Mouse (Mus musculus): Measurements from ENCODE around the gene Utrn. TPM values are rescaled to one million over a fixed set of nuclear protein-coding genes. Genes with fewer than 3 reads are reported as not detected.

Gene Utrn
- polyA plus RNA-seq, 1 experiment: 31.4 TPM

DNA sequence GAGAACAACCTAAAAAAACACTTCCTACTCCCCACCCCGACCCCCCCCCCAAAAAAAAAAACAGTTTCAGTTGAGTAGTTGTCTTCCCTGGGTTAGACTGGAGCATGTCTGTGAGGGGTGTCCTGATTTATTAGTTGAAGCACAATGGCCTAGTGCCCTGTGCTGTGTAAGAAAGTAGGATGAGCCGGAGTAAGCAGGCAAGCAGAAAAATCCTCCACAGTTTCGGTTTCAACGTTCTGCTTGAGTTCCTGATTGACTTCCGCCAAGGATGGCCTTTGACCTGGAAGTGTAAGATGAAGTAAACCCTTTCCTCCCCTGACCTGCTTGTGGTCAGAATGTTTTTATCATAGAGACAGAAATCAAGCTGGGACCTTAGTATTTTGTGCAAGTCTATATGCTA, 277.2 kb downstream of the Utrn start:
- TF ChIP-seq POLR2A (IDR thresholded peaks at IDR 0.05; ENCODE audit: borderline replicate concordance, control insufficient read depth, low read depth, low read length) (no peak), CTCF (IDR thresholded peaks at IDR 0.05; ENCODE audit: control insufficient read depth, insufficient read depth, low read length) (no peak)
- H3K4me3 ChIP-seq (replicated peaks; ENCODE audit: control insufficient read depth, low read depth, low read length): no peak overlapping the region
- no peak overlapping the region for H3K27ac ChIP-seq (ENCODE audit: control insufficient read depth, insufficient read depth, low read depth, low read length, poor library complexity)
- 82% methylated on average over 5 of the region's 5 CpGs for WGBS
- H3K4me1 ChIP-seq (ENCODE audit: control insufficient read depth, insufficient read depth, low read length): no peaks in the 10 kb centered on the region

DNA sequence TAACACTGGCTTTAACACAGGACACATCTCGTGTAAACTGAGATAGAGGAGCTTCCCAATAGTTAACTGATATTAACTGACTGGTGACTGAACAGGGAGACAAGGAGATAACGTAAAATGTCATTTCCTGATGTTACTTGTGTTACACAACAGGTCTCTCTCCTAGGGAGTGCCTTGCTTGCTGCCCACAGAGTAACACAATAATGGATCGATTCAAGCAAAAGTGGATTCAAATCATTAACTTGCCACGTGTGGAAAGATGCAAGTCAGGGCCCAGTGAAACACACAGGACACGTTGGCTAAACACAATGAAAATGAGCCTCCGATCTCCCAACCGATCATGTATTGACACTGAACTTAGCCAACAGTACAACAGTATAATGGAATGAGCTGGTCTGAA, 281.1 kb downstream of the Utrn start:
- 66% methylated on average over 7 of the region's 7 CpGs for WGBS
- Histone ChIP-seq H3K4me3 (replicated peaks; ENCODE audit: control insufficient read depth, low read depth, low read length) (no peak overlapping the region), H3K27ac (ENCODE audit: control insufficient read depth, insufficient read depth, low read depth, low read length, poor library complexity) (no peak overlapping the region), H3K4me1 (ENCODE audit: control insufficient read depth, insufficient read depth, low read length) (no peaks in the 10 kb centered on the region)
- TF ChIP-seq POLR2A (IDR thresholded peaks at IDR 0.05; ENCODE audit: borderline replicate concordance, control insufficient read depth, low read depth, low read length) (no peak), CTCF (IDR thresholded peaks at IDR 0.05; ENCODE audit: control insufficient read depth, insufficient read depth, low read length) (no peak)

DNA sequence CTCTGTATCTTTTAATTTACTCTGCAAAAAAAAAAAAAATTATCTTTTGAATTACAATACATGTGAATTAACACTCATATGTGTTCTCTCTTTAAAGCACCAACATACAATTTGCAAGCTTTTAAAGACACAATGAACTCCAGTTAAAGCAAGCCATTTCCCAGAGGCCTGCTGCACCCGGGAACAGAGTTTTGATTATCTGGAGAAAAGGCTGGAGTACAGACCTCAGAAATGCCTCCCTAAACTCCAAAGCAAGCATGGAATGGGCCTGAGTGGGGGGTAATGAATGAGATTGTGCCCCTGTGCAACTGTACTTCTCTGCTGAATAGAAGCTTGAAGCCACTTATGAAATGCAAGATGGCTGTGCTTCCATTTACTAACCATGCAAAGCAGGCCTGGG, 281.8 kb downstream of the Utrn start:
- TF ChIP-seq POLR2A (IDR thresholded peaks at IDR 0.05; ENCODE audit: borderline replicate concordance, control insufficient read depth, low read depth, low read length): no peak
- no peak for TF ChIP-seq CTCF (IDR thresholded peaks at IDR 0.05; ENCODE audit: control insufficient read depth, insufficient read depth, low read length)
- Histone ChIP-seq H3K4me1 (ENCODE audit: control insufficient read depth, insufficient read depth, low read length) (no peaks in the 10 kb centered on the region), H3K27ac (ENCODE audit: control insufficient read depth, insufficient read depth, low read depth, low read length, poor library complexity) (no peak overlapping the region), H3K4me3 (replicated peaks; ENCODE audit: control insufficient read depth, low read depth, low read length) (no peak overlapping the region)
- WGBS: 86% methylated on average over 1 of the region's 1 CpGs

DNA sequence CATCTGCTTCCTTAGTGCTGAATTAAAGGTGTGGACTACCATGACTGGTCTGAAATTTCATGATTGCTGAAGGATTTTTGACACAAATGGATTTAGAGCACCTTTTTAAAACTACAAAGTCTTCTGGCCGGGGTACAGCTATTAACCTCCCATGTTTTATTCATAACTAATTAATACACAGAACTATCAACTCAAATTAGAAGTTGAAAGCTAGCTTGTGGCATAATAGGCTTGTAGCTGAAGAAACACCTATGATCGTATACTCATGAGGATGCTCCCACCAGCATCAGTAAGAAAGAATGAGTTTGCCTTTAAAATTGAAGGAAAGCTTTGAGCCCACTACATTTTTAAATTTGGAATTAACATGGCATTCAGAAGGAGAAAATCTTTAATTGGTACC, 282.3 kb downstream of the Utrn start:
- H3K4me1 ChIP-seq (ENCODE audit: control insufficient read depth, insufficient read depth, low read length): no peaks in the 10 kb centered on the region
- 83% methylated on average over 2 of the region's 2 CpGs for WGBS
- no peak overlapping the region for H3K4me3 ChIP-seq (replicated peaks; ENCODE audit: control insufficient read depth, low read depth, low read length)
- TF ChIP-seq CTCF (IDR thresholded peaks at IDR 0.05; ENCODE audit: control insufficient read depth, insufficient read depth, low read length) (no peak), POLR2A (IDR thresholded peaks at IDR 0.05; ENCODE audit: borderline replicate concordance, control insufficient read depth, low read depth, low read length) (no peak)
- H3K27ac ChIP-seq (ENCODE audit: control insufficient read depth, insufficient read depth, low read depth, low read length, poor library complexity): no peak overlapping the region

DNA sequence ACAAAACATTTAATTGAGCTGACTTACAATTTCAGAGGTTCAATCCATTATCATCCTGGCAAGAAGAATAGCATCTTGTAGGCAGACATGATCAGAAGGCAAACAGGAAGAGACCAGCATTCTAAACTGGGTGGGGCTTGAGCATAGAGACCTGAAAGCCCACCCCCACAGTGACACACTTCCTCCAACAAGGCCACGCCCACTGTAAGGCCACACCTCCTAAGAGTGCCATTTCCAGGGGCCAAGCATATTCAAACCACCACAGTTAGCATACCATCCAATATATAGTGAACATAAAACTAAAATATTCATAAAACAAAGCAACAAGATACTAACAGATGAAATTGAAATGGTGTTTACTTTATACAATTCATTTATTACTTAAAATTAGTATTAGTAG, 283.0 kb downstream of the Utrn start:
- Histone ChIP-seq H3K4me3 (replicated peaks; ENCODE audit: control insufficient read depth, low read depth, low read length) (no peak overlapping the region), H3K4me1 (ENCODE audit: control insufficient read depth, insufficient read depth, low read length) (no peaks in the 10 kb centered on the region), H3K27ac (ENCODE audit: control insufficient read depth, insufficient read depth, low read depth, low read length, poor library complexity) (no peak overlapping the region)
- no peak for TF ChIP-seq CTCF (IDR thresholded peaks at IDR 0.05; ENCODE audit: control insufficient read depth, insufficient read depth, low read length)
- no peak for TF ChIP-seq POLR2A (IDR thresholded peaks at IDR 0.05; ENCODE audit: borderline replicate concordance, control insufficient read depth, low read depth, low read length)
- 84% methylated on average over 1 of the region's 1 CpGs for WGBS

DNA sequence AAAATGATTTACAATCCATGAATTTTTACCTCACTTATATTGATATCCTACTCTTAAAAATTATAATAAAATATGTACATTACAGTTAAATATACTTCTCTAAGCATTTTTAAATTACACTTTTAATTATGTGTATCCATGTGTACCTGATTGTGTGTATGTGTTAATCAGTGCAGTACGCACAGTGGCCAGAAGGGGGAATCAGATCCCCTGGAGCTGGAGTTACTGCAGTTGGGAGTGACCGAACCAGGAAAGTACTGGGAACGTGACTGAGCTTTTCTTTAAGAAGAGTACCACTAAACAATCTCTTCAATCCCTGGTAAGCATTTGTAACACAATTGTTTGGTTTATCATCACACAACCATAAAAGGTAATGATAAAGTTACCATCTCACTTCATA, 285.7 kb downstream of the Utrn start:
- TF ChIP-seq POLR2A (IDR thresholded peaks at IDR 0.05; ENCODE audit: borderline replicate concordance, control insufficient read depth, low read depth, low read length) (no peak), CTCF (IDR thresholded peaks at IDR 0.05; ENCODE audit: control insufficient read depth, insufficient read depth, low read length) (no peak)
- no peak overlapping the region for H3K27ac ChIP-seq (ENCODE audit: control insufficient read depth, insufficient read depth, low read depth, low read length, poor library complexity)
- 86% methylated on average over 3 of the region's 3 CpGs for WGBS
- H3K4me3 ChIP-seq (replicated peaks; ENCODE audit: control insufficient read depth, low read depth, low read length): no peak overlapping the region
- no peaks in the 10 kb centered on the region for H3K4me1 ChIP-seq (ENCODE audit: control insufficient read depth, insufficient read depth, low read length)

DNA sequence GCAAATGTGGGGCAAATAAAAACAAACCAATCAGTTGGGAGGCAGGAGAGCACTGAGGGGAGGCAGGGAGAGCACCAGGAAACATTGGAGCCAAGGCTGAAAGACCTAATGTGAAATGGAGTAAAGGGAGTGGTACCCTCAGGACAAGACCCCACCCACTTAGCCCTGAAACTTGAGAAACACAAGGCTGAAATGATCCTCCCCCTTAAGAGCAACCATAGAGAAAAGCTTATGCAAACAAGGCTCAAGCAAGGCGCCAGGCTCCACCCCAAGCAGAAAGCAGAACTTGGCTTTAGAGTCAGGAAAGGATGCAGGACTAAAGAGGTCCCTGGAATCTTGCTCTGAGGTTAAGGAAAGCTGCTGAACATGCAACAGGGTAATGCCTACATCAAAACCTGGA, 290.1 kb downstream of the Utrn start:
- TF ChIP-seq CTCF (IDR thresholded peaks at IDR 0.05; ENCODE audit: control insufficient read depth, insufficient read depth, low read length) (no peak), POLR2A (IDR thresholded peaks at IDR 0.05; ENCODE audit: borderline replicate concordance, control insufficient read depth, low read depth, low read length) (no peak)
- no peaks in the 10 kb centered on the region for H3K4me1 ChIP-seq (ENCODE audit: control insufficient read depth, insufficient read depth, low read length)
- WGBS: 52% methylated on average over 1 of the region's 1 CpGs
- H3K27ac ChIP-seq (ENCODE audit: control insufficient read depth, insufficient read depth, low read depth, low read length, poor library complexity): no peak overlapping the region
- H3K4me3 ChIP-seq (replicated peaks; ENCODE audit: control insufficient read depth, low read depth, low read length): no peak overlapping the region

DNA sequence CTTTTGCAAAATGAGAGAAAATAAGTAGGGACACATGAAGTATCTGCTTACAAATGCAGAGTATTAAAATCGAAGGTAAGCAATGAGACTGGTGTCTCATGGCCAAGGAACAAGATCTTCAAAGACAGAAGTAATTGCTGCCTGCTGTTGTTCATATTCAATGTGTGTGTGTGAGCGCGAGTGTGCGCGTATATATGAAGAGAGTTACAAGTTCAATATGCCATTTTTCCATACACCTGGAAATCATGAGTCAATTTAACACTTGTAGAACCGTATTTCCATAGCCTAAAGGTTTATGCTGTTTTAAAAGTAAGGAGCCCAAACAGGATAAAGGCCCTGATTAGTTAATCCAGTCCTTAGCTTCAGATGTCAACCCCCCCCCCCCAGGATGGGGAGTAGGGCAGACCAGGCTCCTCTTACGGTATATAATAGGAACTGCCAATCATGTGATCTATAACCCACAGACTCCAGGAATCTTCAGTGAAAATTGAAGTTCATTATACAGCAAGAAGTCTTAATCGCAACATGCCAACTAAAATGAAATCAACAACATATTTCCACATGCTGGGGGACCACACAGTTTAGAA, 293.2 kb downstream of the Utrn start:
- H3K4me1 ChIP-seq (ENCODE audit: control insufficient read depth, insufficient read depth, low read length): no peaks in the 10 kb centered on the region
- 85% methylated on average over 8 of the region's 8 CpGs for WGBS
- TF ChIP-seq POLR2A (IDR thresholded peaks at IDR 0.05; ENCODE audit: borderline replicate concordance, control insufficient read depth, low read depth, low read length) (no peak), CTCF (IDR thresholded peaks at IDR 0.05; ENCODE audit: control insufficient read depth, insufficient read depth, low read length) (no peak)

DNA sequence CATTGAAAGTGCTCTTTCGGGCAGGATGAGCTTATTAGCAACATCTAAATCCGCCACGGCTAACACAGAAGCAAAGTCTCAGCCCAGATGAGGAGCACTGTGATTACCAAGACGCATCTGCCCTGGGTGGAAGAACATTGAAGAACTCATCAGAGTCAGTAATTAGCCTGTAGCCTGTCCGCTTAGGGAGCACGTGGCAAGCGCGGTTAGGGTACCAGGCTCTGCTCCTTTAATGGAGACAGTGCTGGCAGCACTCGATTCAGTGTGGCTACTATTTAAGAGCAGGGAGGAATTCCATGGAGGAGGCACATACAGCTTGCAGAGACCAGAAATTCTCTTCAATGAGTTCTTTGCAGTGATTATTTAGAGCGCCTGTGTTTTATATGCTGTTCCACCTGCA, 294.4 kb downstream of the Utrn start:
- no peaks in the 10 kb centered on the region for H3K4me1 ChIP-seq (ENCODE audit: control insufficient read depth, insufficient read depth, low read length)
- TF ChIP-seq CTCF (IDR thresholded peaks at IDR 0.05; ENCODE audit: control insufficient read depth, insufficient read depth, low read length): no peak
- no peak for TF ChIP-seq POLR2A (IDR thresholded peaks at IDR 0.05; ENCODE audit: borderline replicate concordance, control insufficient read depth, low read depth, low read length)
- WGBS: 87% methylated on average over 10 of the region's 10 CpGs
- no peak overlapping the region for H3K27ac ChIP-seq (ENCODE audit: control insufficient read depth, insufficient read depth, low read depth, low read length, poor library complexity)
- H3K4me3 ChIP-seq (replicated peaks; ENCODE audit: control insufficient read depth, low read depth, low read length): no peak overlapping the region

More for the DNA sequence above, 293.2 kb downstream of the Utrn start:
- Histone ChIP-seq H3K4me3 (replicated peaks; ENCODE audit: control insufficient read depth, low read depth, low read length) (no peak overlapping the region), H3K27ac (ENCODE audit: control insufficient read depth, insufficient read depth, low read depth, low read length, poor library complexity) (no peak overlapping the region)
